Mouse (Mus musculus) stomach, embryonic 16.5 days (tissue): ENCODE data around the gene Cpox. TPM values are rescaled to one million over a fixed set of nuclear protein-coding genes. Genes with fewer than 3 reads are reported as not detected.
"Not testable (repeated sequence)": the region's sequence is repeated elsewhere in the genome, so short reads cannot be mapped to it uniquely, and the experiment has no call there.

Experiments
- ATAC-seq: fragments of 200-750 bp; cut with Nextera tagmentation; 2 replicates; pipeline ENCODE4 v1.8.0; 2017; ENCODE audit warnings: moderate number of reproducible peaks, moderate TSS enrichment; ENCODE audit not compliant: insufficient read depth, low FRiP score
- H3K27ac ChIP-seq: fragments of 300-500 bp; sonication (generic); 2 replicates; pipeline ENCODE4 v1.5.1; 2014; ENCODE audit warnings: low read length
- H3K27me3 ChIP-seq: fragments of 300-500 bp; sonication (generic); 2 replicates; pipeline ENCODE4 v1.6.1; 2014; ENCODE audit warnings: low read length, control low read depth, mixed read lengths; ENCODE audit not compliant: control insufficient read depth, insufficient read depth
- H3K36me3 ChIP-seq: fragments of 300-500 bp; sonication (generic); 2 replicates; pipeline ENCODE4 v1.6.1; 2014; ENCODE audit warnings: low read length; ENCODE audit not compliant: control insufficient read depth, insufficient read depth
- H3K4me1 ChIP-seq: fragments of 300-500 bp; sonication (generic); 2 replicates; pipeline ENCODE4 v1.6.1; 2014; ENCODE audit warnings: low read length, control low read depth, mixed read lengths; ENCODE audit not compliant: control insufficient read depth, insufficient read depth
- H3K4me2 ChIP-seq: fragments of 300-500 bp; sonication (generic); 2 replicates; pipeline ENCODE4 v1.6.1; 2014; ENCODE audit warnings: low read depth, low read length, mixed read lengths
- H3K4me3 ChIP-seq: fragments of 300-500 bp; sonication (generic); replicated peaks from 2 replicates; pipeline ENCODE4 v1.5.1; 2014; ENCODE audit warnings: mild to moderate bottlenecking, low read length
- H3K9ac ChIP-seq: fragments of 300-500 bp; sonication (generic); 2 replicates; pipeline ENCODE4 v1.6.1; 2014; ENCODE audit warnings: low read length
- H3K9me3 ChIP-seq: fragments of 300-500 bp; sonication (generic); replicated peaks from 2 replicates; pipeline ENCODE4 v1.6.1; 2016; ENCODE audit warnings: low read length, control low read depth; ENCODE audit not compliant: control insufficient read depth
- WGBS: fragments of 180-500 bp; shearing (Covaris S2); extraction: QIAGEN DNeasy Blood & Tissue Kit; methylation state at CpG from one replicate; pipeline ENCODE4 v1.1.7; 2014; 5-methylcytosine and 5-hydroxymethylcytosine counted together
- polyA plus RNA-seq: library from polyadenylated mRNA; unstranded; fragments of >200 nt; fragmentation: Nextera tagmentation; extraction: Ambion mirVana; gene quantifications from 2 replicates; pipeline ENCODE4 v1.2.1, GENCODE M21; 2015

Gene Cpox
- polyA plus RNA-seq, 1 experiment from 2014 or later = 40.4 TPM

GRCm38 (mm10) chr16:58663816-58664215 lies 6.3 kb upstream of the Cpox start:
- Histone ChIP-seq H3K4me3 (no peak overlapping the region), H3K4me2 (no peak overlapping the region), H3K9me3 (no peaks in the 10 kb centered on the region), H3K27me3 (no peaks in the 10 kb centered on the region), H3K36me3 (no peaks in the 10 kb centered on the region), H3K27ac (no peak overlapping the region), H3K4me1 (no peaks in the 10 kb centered on the region), H3K9ac (no peak overlapping the region)
- no peak for ATAC-seq
- WGBS = 88% methylated on average over 2 of the region's 2 CpGs

GRCm38 (mm10) chr16:58665137-58665536 lies 5.0 kb upstream of the Cpox start:
- H3K4me1 ChIP-seq = not testable (repeated sequence)

GRCm38 (mm10) chr16:58666681-58667080 lies 3.4 kb upstream of the Cpox start:
- not testable (repeated sequence) for H3K4me2 ChIP-seq, H3K27ac ChIP-seq, H3K27me3 ChIP-seq, H3K36me3 ChIP-seq, H3K4me3 ChIP-seq, H3K4me1 ChIP-seq, H3K9me3 ChIP-seq, ATAC-seq, H3K9ac ChIP-seq
- WGBS = 82% methylated on average over 3 of the region's 3 CpGs

More at GRCm38 (mm10) chr16:58665137-58665536, 5.0 kb upstream of the Cpox start:
- not testable (repeated sequence) for ATAC-seq, H3K36me3 ChIP-seq, H3K9ac ChIP-seq, H3K9me3 ChIP-seq, H3K4me2 ChIP-seq, H3K27me3 ChIP-seq, H3K27ac ChIP-seq, H3K4me3 ChIP-seq

- H3K4me1 ChIP-seq = peaks cover 11% of the 10 kb centered on the region; the same call in 1 of the 2 replicates
- 83% methylated on average over 3 of the region's 3 CpGs for WGBS
- ATAC-seq = no peak
- no peak overlapping the region for H3K4me3 ChIP-seq
- 0 out of 2 replicates have a peak, but pooled peaks cover 6% of the 10 kb centered on the region for H3K36me3 ChIP-seq
- no peaks in the 10 kb centered on the region for H3K27me3 ChIP-seq
- H3K9ac ChIP-seq = no peak overlapping the region
- no peak overlapping the region for H3K4me2 ChIP-seq
- H3K9me3 ChIP-seq = no peaks in the 10 kb centered on the region
- H3K27ac ChIP-seq = no peak overlapping the region
Observed at GRCm38 (mm10) chr16:58668586-58668985, 1.5 kb upstream of the Cpox start.

GRCm38 (mm10) chr16:58669264-58669663 lies 828 bp upstream of the Cpox start:
- H3K36me3 ChIP-seq = peaks cover 9% of the 10 kb centered on the region; the same call in 1 of the 2 replicates
- H3K4me1 ChIP-seq = peaks cover 11% of the 10 kb centered on the region; the same call in 1 of the 2 replicates
- peak overlapping the region; percentile 90 for H3K27ac ChIP-seq
- peak overlapping the region; percentile 76 for H3K4me2 ChIP-seq
- H3K9ac ChIP-seq = no peak overlapping the region
- no peaks in the 10 kb centered on the region for H3K9me3 ChIP-seq
- no peak for ATAC-seq
- 0 out of 2 replicates have a peak overlapping the region, but pooled peaks have one; percentile 94 for H3K4me3 ChIP-seq
- no peaks in the 10 kb centered on the region for H3K27me3 ChIP-seq
- WGBS = 36% methylated on average over 5 of the region's 5 CpGs

- whole genome bisulfite sequencing = under 1% methylated on average over 25 of the region's 25 CpGs
- ATAC-seq = peak; percentile 16; the same call in 1 of the 2 replicates
- Histone ChIP-seq H3K4me2 (peak overlapping the region; percentile 67), H3K9ac (peak overlapping the region; percentile 95), H3K27ac (peak overlapping the region; percentile 90), H3K4me1 (peaks cover 11% of the 10 kb centered on the region; the same call in 1 of the 2 replicates), H3K4me3 (peak overlapping the region; percentile 94), H3K9me3 (no peaks in the 10 kb centered on the region), H3K36me3 (peaks cover 16% of the 10 kb centered on the region; the same call in 1 of the 2 replicates), H3K27me3 (no peaks in the 10 kb centered on the region)
Observed at GRCm38 (mm10) chr16:58670643-58671042, 551 bp downstream of the Cpox start.

- Histone ChIP-seq H3K4me2 (peak overlapping the region; percentile 67), H3K27ac (no peak overlapping the region), H3K9ac (peak overlapping the region; percentile 95), H3K4me3 (peak overlapping the region; percentile 94), H3K27me3 (no peaks in the 10 kb centered on the region), H3K36me3 (peaks cover 16% of the 10 kb centered on the region; the same call in 1 of the 2 replicates), H3K9me3 (no peaks in the 10 kb centered on the region), H3K4me1 (peaks cover 11% of the 10 kb centered on the region; the same call in 1 of the 2 replicates)
- 67% methylated on average over 8 of the region's 8 CpGs for WGBS
- no peak for ATAC-seq
Observed at GRCm38 (mm10) chr16:58671212-58671985, 1.3 kb downstream of the Cpox start.

GRCm38 (mm10) chr16:58672396-58672795 lies 2.3 kb downstream of the Cpox start:
- no peak overlapping the region for H3K4me2 ChIP-seq
- ATAC-seq = no peak
- H3K36me3 ChIP-seq = peaks cover 16% of the 10 kb centered on the region; the same call in 1 of the 2 replicates
- H3K4me1 ChIP-seq = peaks cover 11% of the 10 kb centered on the region; the same call in 1 of the 2 replicates
- WGBS = 91% methylated on average over 13 of the region's 13 CpGs
- no peak overlapping the region for H3K27ac ChIP-seq
- no peak overlapping the region for H3K9ac ChIP-seq
- peak overlapping the region; percentile 17; the same call in 1 of the 2 replicates for H3K4me3 ChIP-seq
- no peaks in the 10 kb centered on the region for H3K9me3 ChIP-seq
- no peaks in the 10 kb centered on the region for H3K27me3 ChIP-seq

- Histone ChIP-seq H3K27me3 (no peaks in the 10 kb centered on the region), H3K4me2 (no peak overlapping the region), H3K36me3 (peaks cover 19% of the 10 kb centered on the region; the same call in 1 of the 2 replicates), H3K4me3 (no peak overlapping the region), H3K27ac (no peak overlapping the region), H3K9ac (no peak overlapping the region), H3K4me1 (peaks cover 11% of the 10 kb centered on the region; the same call in 1 of the 2 replicates), H3K9me3 (no peaks in the 10 kb centered on the region)
- 89% methylated on average over 15 of the region's 15 CpGs for WGBS
- no peak for ATAC-seq
Observed at GRCm38 (mm10) chr16:58673811-58674410, 3.8 kb downstream of the Cpox start.
